Mouse (Mus musculus) hindbrain, embryonic 10.5 days (tissue): ENCODE measurements at regions not wholly inside any gene's neighbourhood (a gene's known extent, or its start where the extent isn't known, plus 50 kb on each side); places are given as distances from the start of the nearest gene placed in this dataset.

Source experiments
- DNase-seq: peaks from one replicate; pipeline ENCODE4 v3.0.0-alpha.2; 2017; ENCODE audit warnings: low spot score
- H3K27ac ChIP-seq: fragments of 300-500 bp; sonication (generic); 2 replicates; pipeline ENCODE4 v1.5.1; 2016; ENCODE audit warnings: mild to moderate bottlenecking, moderate library complexity
- H3K27me3 ChIP-seq: fragments of 300-500 bp; sonication (generic); 2 replicates; pipeline ENCODE4 v1.6.1; 2016; ENCODE audit warnings: mild to moderate bottlenecking; ENCODE audit not compliant: poor library complexity, insufficient read depth, severe bottlenecking
- H3K36me3 ChIP-seq: fragments of 300-500 bp; sonication (generic); 2 replicates; pipeline ENCODE4 v1.6.1; 2016; ENCODE audit warnings: mild to moderate bottlenecking, moderate library complexity
- H3K4me1 ChIP-seq: fragments of 300-500 bp; sonication (generic); replicated peaks from 2 replicates; pipeline ENCODE4 v1.6.1; 2016; ENCODE audit warnings: mild to moderate bottlenecking
- H3K4me3 ChIP-seq: fragments of 300-500 bp; sonication (generic); 2 replicates; pipeline ENCODE4 v1.5.1; 2016; ENCODE audit warnings: mild to moderate bottlenecking, moderate library complexity
- H3K9me3 ChIP-seq: fragments of 300-500 bp; sonication (generic); 2 replicates; pipeline ENCODE4 v1.6.1; 2016; ENCODE audit warnings: mild to moderate bottlenecking, moderate library complexity
- WGBS: fragments of 180-500 bp; shearing (Covaris S2); methylation state at CpG from one replicate; pipeline ENCODE4 v1.1.7; 2016; 5-methylcytosine and 5-hydroxymethylcytosine counted together

DNA sequence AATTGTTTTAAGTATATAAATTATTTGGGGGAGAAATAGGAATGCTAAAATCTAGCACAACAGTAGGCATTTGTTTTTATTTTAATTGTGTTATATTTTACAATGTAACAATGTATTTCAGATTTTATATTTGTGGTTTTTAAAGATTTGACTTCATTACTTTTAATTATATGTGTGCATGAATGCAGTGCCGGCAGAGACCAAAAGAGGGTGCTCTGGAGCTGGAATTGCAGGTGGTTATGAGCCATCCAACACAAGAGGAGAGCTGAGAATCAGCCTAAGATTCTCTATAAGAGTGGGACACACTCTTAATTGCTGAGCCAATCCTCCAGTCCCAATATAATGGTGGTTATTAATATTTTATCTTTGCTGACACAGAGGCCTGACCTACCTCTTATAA is 112.9 kb upstream of the Tshz3 start:
- no peaks in the 10 kb centered on the region for H3K4me1 ChIP-seq
- H3K9me3 ChIP-seq: 0 out of 2 replicates have a peak, but pooled peaks cover 4% of the 10 kb centered on the region
- no peak for DNase-seq
- H3K36me3 ChIP-seq: no peaks in the 10 kb centered on the region
- H3K27me3 ChIP-seq: no peaks in the 10 kb centered on the region
- H3K4me3 ChIP-seq: no peak overlapping the region
- H3K27ac ChIP-seq: no peak overlapping the region
- 70% methylated on average over 1 of the region's 1 CpGs for WGBS

DNA sequence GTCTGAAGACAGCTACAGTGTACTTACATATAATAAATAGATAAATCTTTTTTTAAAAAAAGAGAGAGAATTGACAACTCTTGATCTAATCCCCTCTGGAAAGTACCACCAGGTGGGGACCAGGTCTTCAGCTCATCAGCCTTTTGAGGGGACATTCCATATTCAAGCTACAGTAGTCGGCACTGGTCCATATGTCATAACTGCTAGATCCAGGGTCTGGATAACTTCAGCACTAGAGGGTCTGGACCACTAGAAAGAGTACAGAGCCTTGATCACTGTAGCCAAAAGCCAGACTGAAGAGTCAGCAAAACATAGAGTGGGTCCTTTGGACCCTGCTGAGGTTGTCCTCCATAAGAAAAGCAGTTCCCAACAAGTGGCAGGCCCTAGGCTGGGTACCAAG is 106.4 kb upstream of the Tshz3 start:
- no peaks in the 10 kb centered on the region for H3K27me3 ChIP-seq
- no peak for DNase-seq
- WGBS: 87% methylated on average over 1 of the region's 1 CpGs
- H3K4me3 ChIP-seq: no peak overlapping the region
- H3K27ac ChIP-seq: no peak overlapping the region
- H3K9me3 ChIP-seq: no peaks in the 10 kb centered on the region
- H3K36me3 ChIP-seq: no peaks in the 10 kb centered on the region
- H3K4me1 ChIP-seq: no peaks in the 10 kb centered on the region

DNA sequence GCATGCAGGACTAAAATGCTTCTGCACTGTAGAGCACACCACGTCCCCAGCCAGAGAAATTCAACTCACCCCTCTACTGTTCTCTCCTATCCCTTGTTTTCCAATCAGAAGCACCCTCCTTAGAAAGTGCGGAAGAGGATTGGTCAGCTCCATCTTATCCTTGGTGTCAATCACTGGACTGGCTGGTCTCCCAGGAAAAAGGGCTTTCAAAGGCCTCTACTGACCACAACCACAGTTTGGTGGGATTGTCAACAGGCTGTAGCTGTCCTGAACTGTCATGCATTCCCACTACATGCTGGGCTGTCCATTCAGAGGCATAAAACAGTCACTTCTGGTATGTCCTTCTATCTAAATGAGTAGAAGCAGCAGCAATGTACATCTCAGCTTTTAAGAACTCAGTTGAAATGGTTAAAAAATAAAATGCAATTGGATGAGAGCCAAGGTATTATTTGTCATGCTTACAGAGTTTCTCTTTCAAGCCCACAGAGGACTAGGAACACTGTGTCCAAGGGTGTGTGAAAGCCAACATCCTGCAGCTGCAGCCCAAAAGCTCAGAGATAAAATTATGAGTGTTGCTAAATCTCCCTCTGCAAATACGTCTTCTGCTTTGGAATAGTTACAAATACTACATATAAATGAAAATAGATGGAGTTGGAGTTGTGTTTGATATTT is 101.2 kb upstream of the Tshz3 start:
- DNase-seq: no peak
- H3K27me3 ChIP-seq: no peaks in the 10 kb centered on the region
- no peaks in the 10 kb centered on the region for H3K36me3 ChIP-seq
- no peak overlapping the region for H3K4me3 ChIP-seq
- 87% methylated on average over 3 of the region's 3 CpGs for WGBS
- H3K27ac ChIP-seq: no peak overlapping the region
- H3K9me3 ChIP-seq: peaks cover 10% of the 10 kb centered on the region
- H3K4me1 ChIP-seq: no peaks in the 10 kb centered on the region

DNA sequence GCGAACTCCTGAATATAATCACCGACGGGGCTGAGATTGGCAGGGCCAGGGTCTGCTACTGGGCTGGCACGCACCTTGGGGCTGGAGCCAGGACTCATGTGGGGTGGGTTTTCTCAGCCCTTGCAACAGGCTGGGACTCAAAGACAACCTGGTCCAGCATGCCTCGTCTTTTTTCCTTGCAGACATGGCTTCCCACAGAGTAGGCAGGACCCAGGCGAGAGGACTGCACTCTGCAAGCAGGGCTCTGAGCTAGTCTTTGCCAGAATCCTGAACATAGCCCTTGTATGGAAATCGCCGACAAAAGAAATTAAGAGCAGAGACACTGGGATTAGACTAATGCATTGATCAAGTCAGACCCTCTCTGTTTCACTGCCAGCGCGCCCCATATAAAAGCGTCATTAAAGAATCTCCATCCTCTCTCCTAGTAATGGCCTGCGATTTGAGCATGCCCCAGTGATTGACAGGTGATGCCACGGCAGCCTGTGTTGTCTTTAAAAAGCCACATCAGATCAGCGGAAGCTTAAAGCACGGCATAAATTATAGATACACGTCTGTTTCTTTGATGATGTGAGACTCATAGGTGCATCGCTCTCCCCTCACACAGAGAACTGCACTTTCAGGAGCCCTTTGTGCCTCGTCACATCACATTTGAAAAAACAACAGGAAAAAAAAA is 92.8 kb upstream of the Tshz3 start:
- H3K4me1 ChIP-seq: peaks cover 16% of the 10 kb centered on the region
- no peaks in the 10 kb centered on the region for H3K36me3 ChIP-seq
- WGBS: 64% methylated on average over 18 of the region's 18 CpGs
- H3K4me3 ChIP-seq: no peak overlapping the region
- no peak for DNase-seq
- no peak overlapping the region for H3K27ac ChIP-seq
- no peaks in the 10 kb centered on the region for H3K9me3 ChIP-seq
- H3K27me3 ChIP-seq: no peaks in the 10 kb centered on the region

DNA sequence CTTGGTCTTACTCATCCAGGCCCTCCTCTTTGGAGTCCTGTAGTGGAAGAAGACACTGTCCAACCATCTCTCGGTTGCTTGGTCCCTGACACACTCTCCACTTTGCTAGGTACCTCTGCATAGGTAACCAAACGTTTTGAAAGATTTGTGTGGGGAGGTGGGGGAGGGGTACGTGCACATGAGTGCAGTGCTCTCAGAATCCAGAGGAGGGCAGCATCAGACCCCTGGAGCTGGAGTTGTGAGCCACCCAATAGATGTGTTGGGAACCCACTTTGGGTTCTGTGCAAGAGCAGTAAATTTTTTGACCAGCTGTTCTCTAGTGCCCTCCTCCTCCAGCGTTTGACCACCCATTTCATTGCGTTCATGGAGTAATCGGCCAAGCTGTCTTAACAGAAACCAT is 77.7 kb upstream of the Tshz3 start:
- no peaks in the 10 kb centered on the region for H3K27me3 ChIP-seq
- H3K4me3 ChIP-seq: no peak overlapping the region
- 68% methylated on average over 6 of the region's 6 CpGs for WGBS
- DNase-seq: no peak
- no peaks in the 10 kb centered on the region for H3K9me3 ChIP-seq
- no peaks in the 10 kb centered on the region for H3K4me1 ChIP-seq
- H3K27ac ChIP-seq: no peak overlapping the region
- no peaks in the 10 kb centered on the region for H3K36me3 ChIP-seq

DNA sequence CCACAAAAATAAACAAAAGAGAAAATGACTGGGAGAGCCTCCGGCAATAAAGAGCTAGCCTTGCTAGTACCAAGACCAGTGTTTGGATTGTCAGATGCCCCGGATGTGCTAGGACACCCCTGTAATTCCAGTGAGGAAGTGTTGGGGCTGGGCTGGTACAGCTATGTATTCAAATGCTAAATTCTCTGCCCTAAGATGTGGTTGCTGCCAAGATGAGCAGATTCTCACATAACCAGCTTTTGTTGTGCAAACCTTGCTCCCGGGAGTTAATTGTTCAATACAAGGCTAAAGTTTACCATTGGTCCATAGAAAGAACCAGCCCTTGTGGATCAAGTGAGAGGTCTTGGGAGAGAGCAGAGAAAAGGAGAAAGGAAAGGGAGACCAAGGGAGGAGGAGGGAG is 53.7 kb upstream of the Tshz3 start:
- no peaks in the 10 kb centered on the region for H3K27me3 ChIP-seq
- no peak overlapping the region for H3K4me3 ChIP-seq
- H3K27ac ChIP-seq: no peak overlapping the region
- H3K36me3 ChIP-seq: no peaks in the 10 kb centered on the region
- H3K9me3 ChIP-seq: no peaks in the 10 kb centered on the region
- 49% methylated on average over 3 of the region's 3 CpGs for WGBS
- DNase-seq: no peak
- H3K4me1 ChIP-seq: no peaks in the 10 kb centered on the region
